Mouse (Mus musculus): ENCODE measurements around the gene Med25.

- TF ChIP-seq CTCF (IDR thresholded peaks at IDR 0.05; ENCODE audit: control insufficient read depth, insufficient read depth, low read length) (no peak), POLR2A (IDR thresholded peaks at IDR 0.05; ENCODE audit: borderline replicate concordance, control insufficient read depth, low read depth, low read length) (no peak)
Observed at GRCm38 (mm10) chr7:44894175-44894574, 1.7 kb upstream of the Med25 start.

Measured in bone marrow, adult 2 months (tissue).